Mouse (Mus musculus): ENCODE results near the gene Npas3. TPM values are rescaled to one million over a fixed set of nuclear protein-coding genes. Genes with fewer than 3 reads are reported as not detected.

Npas3 gene
- polyA plus RNA-seq, 1 experiment from 2014 or later = 0.28 TPM

- ATAC-seq (ENCODE audit: low read depth) = no peak
- Histone ChIP-seq H3K4me2 (ENCODE audit: low read depth, low read length) (no peak overlapping the region), H3K27me3 (ENCODE audit: control insufficient read depth, insufficient read depth, low read depth, low read length) (no peaks in the 10 kb centered on the region), H3K4me3 (ENCODE audit: low read length) (no peak overlapping the region), H3K36me3 (ENCODE audit: control insufficient read depth, insufficient read depth, low read length) (no peaks in the 10 kb centered on the region), H3K9me3 (ENCODE audit: control insufficient read depth, low read length) (no peaks in the 10 kb centered on the region), H3K4me1 (replicated peaks; ENCODE audit: control insufficient read depth, insufficient read depth, low read length) (no peaks in the 10 kb centered on the region), H3K27ac (ENCODE audit: low read length) (no peak overlapping the region), H3K9ac (ENCODE audit: low read length) (no peak overlapping the region)
Observed at GRCm38 (mm10) chr12:53496386-53496785, 247.9 kb downstream of the Npas3 start.

- whole genome bisulfite sequencing = 57% methylated on average over 4 of the region's 4 CpGs
- Histone ChIP-seq H3K27me3 (ENCODE audit: control insufficient read depth, insufficient read depth, low read depth, low read length) (no peaks in the 10 kb centered on the region), H3K4me2 (ENCODE audit: low read depth, low read length) (no peak overlapping the region), H3K9me3 (ENCODE audit: control insufficient read depth, low read length) (no peaks in the 10 kb centered on the region), H3K4me3 (ENCODE audit: low read length) (no peak overlapping the region), H3K4me1 (replicated peaks; ENCODE audit: control insufficient read depth, insufficient read depth, low read length) (no peaks in the 10 kb centered on the region), H3K27ac (ENCODE audit: low read length) (no peak overlapping the region), H3K9ac (ENCODE audit: low read length) (no peak overlapping the region), H3K36me3 (ENCODE audit: control insufficient read depth, insufficient read depth, low read length) (no peaks in the 10 kb centered on the region)
- ATAC-seq (ENCODE audit: low read depth) = no peak
Observed at GRCm38 (mm10) chr12:53514885-53515284, 266.4 kb downstream of the Npas3 start.

GRCm38 (mm10) chr12:53519556-53519955, 271.1 kb downstream of the Npas3 start:
- no peaks in the 10 kb centered on the region for H3K4me1 ChIP-seq (replicated peaks; ENCODE audit: control insufficient read depth, insufficient read depth, low read length)
- no peak for ATAC-seq (ENCODE audit: low read depth)
- no peaks in the 10 kb centered on the region for H3K36me3 ChIP-seq (ENCODE audit: control insufficient read depth, insufficient read depth, low read length)
- no peak overlapping the region for H3K27ac ChIP-seq (ENCODE audit: low read length)
- H3K9me3 ChIP-seq (ENCODE audit: control insufficient read depth, low read length) = no peaks in the 10 kb centered on the region
- no peaks in the 10 kb centered on the region for H3K27me3 ChIP-seq (ENCODE audit: control insufficient read depth, insufficient read depth, low read depth, low read length)
- no peak overlapping the region for H3K9ac ChIP-seq (ENCODE audit: low read length)
- H3K4me2 ChIP-seq (ENCODE audit: low read depth, low read length) = no peak overlapping the region
- 78% methylated on average over 4 of the region's 4 CpGs for WGBS
- H3K4me3 ChIP-seq (ENCODE audit: low read length) = no peak overlapping the region

GRCm38 (mm10) chr12:53522631-53523030, 274.2 kb downstream of the Npas3 start:
- Histone ChIP-seq H3K27ac (ENCODE audit: low read length) (no peak overlapping the region), H3K4me1 (replicated peaks; ENCODE audit: control insufficient read depth, insufficient read depth, low read length) (no peaks in the 10 kb centered on the region), H3K36me3 (ENCODE audit: control insufficient read depth, insufficient read depth, low read length) (no peaks in the 10 kb centered on the region), H3K27me3 (ENCODE audit: control insufficient read depth, insufficient read depth, low read depth, low read length) (no peaks in the 10 kb centered on the region), H3K9ac (ENCODE audit: low read length) (no peak overlapping the region), H3K4me2 (ENCODE audit: low read depth, low read length) (no peak overlapping the region), H3K9me3 (ENCODE audit: control insufficient read depth, low read length) (no peaks in the 10 kb centered on the region), H3K4me3 (ENCODE audit: low read length) (no peak overlapping the region)
- 58% methylated on average over 5 of the region's 5 CpGs for WGBS
- no peak for ATAC-seq (ENCODE audit: low read depth)

- no peaks in the 10 kb centered on the region for H3K27me3 ChIP-seq (ENCODE audit: control insufficient read depth, insufficient read depth, low read depth, low read length)
- no peak for ATAC-seq (ENCODE audit: low read depth)
- H3K9me3 ChIP-seq (ENCODE audit: control insufficient read depth, low read length) = no peaks in the 10 kb centered on the region
- no peaks in the 10 kb centered on the region for H3K36me3 ChIP-seq (ENCODE audit: control insufficient read depth, insufficient read depth, low read length)
- H3K4me3 ChIP-seq (ENCODE audit: low read length) = no peak overlapping the region
- WGBS = 92% methylated on average over 3 of the region's 3 CpGs
- no peak overlapping the region for H3K9ac ChIP-seq (ENCODE audit: low read length)
- H3K27ac ChIP-seq (ENCODE audit: low read length) = no peak overlapping the region
- H3K4me1 ChIP-seq (replicated peaks; ENCODE audit: control insufficient read depth, insufficient read depth, low read length) = no peaks in the 10 kb centered on the region
- no peak overlapping the region for H3K4me2 ChIP-seq (ENCODE audit: low read depth, low read length)
Observed at GRCm38 (mm10) chr12:53527046-53527445, 278.6 kb downstream of the Npas3 start.

- no peak overlapping the region for H3K4me3 ChIP-seq (ENCODE audit: low read length)
- 77% methylated on average over 2 of the region's 2 CpGs for WGBS
- no peaks in the 10 kb centered on the region for H3K4me1 ChIP-seq (replicated peaks; ENCODE audit: control insufficient read depth, insufficient read depth, low read length)
- no peak overlapping the region for H3K4me2 ChIP-seq (ENCODE audit: low read depth, low read length)
- no peak overlapping the region for H3K9ac ChIP-seq (ENCODE audit: low read length)
- no peaks in the 10 kb centered on the region for H3K9me3 ChIP-seq (ENCODE audit: control insufficient read depth, low read length)
- ATAC-seq (ENCODE audit: low read depth) = no peak
- no peak overlapping the region for H3K27ac ChIP-seq (ENCODE audit: low read length)
- no peaks in the 10 kb centered on the region for H3K27me3 ChIP-seq (ENCODE audit: control insufficient read depth, insufficient read depth, low read depth, low read length)
- no peaks in the 10 kb centered on the region for H3K36me3 ChIP-seq (ENCODE audit: control insufficient read depth, insufficient read depth, low read length)
Observed at GRCm38 (mm10) chr12:53529345-53529744, 280.9 kb downstream of the Npas3 start.

- Histone ChIP-seq H3K27me3 (ENCODE audit: control insufficient read depth, insufficient read depth, low read depth, low read length) (no peaks in the 10 kb centered on the region), H3K27ac (ENCODE audit: low read length) (no peak overlapping the region), H3K9me3 (ENCODE audit: control insufficient read depth, low read length) (no peaks in the 10 kb centered on the region), H3K4me3 (ENCODE audit: low read length) (no peak overlapping the region), H3K36me3 (ENCODE audit: control insufficient read depth, insufficient read depth, low read length) (no peaks in the 10 kb centered on the region), H3K9ac (ENCODE audit: low read length) (no peak overlapping the region), H3K4me2 (ENCODE audit: low read depth, low read length) (no peak overlapping the region), H3K4me1 (replicated peaks; ENCODE audit: control insufficient read depth, insufficient read depth, low read length) (no peaks in the 10 kb centered on the region)
- 72% methylated on average over 5 of the region's 5 CpGs for WGBS
- no peak for ATAC-seq (ENCODE audit: low read depth)
Observed at GRCm38 (mm10) chr12:53536816-53537215, 288.3 kb downstream of the Npas3 start.

- 69% methylated on average over 2 of the region's 2 CpGs for WGBS
- no peak for ATAC-seq (ENCODE audit: low read depth)
- no peak overlapping the region for H3K27ac ChIP-seq (ENCODE audit: low read length)
Observed at GRCm38 (mm10) chr12:53556359-53556758, 307.9 kb downstream of the Npas3 start.

GRCm38 (mm10) chr12:53558259-53558658, 309.8 kb downstream of the Npas3 start:
- Histone ChIP-seq H3K4me3 (ENCODE audit: low read length) (no peak overlapping the region), H3K4me1 (replicated peaks; ENCODE audit: control insufficient read depth, insufficient read depth, low read length) (no peaks in the 10 kb centered on the region), H3K4me2 (ENCODE audit: low read depth, low read length) (no peak overlapping the region), H3K27me3 (ENCODE audit: control insufficient read depth, insufficient read depth, low read depth, low read length) (no peaks in the 10 kb centered on the region), H3K36me3 (ENCODE audit: control insufficient read depth, insufficient read depth, low read length) (no peaks in the 10 kb centered on the region), H3K9me3 (ENCODE audit: control insufficient read depth, low read length) (no peaks in the 10 kb centered on the region), H3K27ac (ENCODE audit: low read length) (no peak overlapping the region), H3K9ac (ENCODE audit: low read length) (no peak overlapping the region)
- no peak for ATAC-seq (ENCODE audit: low read depth)
- WGBS = 79% methylated on average over 1 of the region's 1 CpGs

More at GRCm38 (mm10) chr12:53556359-53556758, 307.9 kb downstream of the Npas3 start:
- Histone ChIP-seq H3K9me3 (ENCODE audit: control insufficient read depth, low read length) (no peaks in the 10 kb centered on the region), H3K9ac (ENCODE audit: low read length) (no peak overlapping the region), H3K4me1 (replicated peaks; ENCODE audit: control insufficient read depth, insufficient read depth, low read length) (no peaks in the 10 kb centered on the region), H3K4me2 (ENCODE audit: low read depth, low read length) (no peak overlapping the region), H3K36me3 (ENCODE audit: control insufficient read depth, insufficient read depth, low read length) (no peaks in the 10 kb centered on the region), H3K27me3 (ENCODE audit: control insufficient read depth, insufficient read depth, low read depth, low read length) (no peaks in the 10 kb centered on the region), H3K4me3 (ENCODE audit: low read length) (no peak overlapping the region)

- Histone ChIP-seq H3K9me3 (ENCODE audit: control insufficient read depth, low read length) (no peaks in the 10 kb centered on the region), H3K27ac (ENCODE audit: low read length) (no peak overlapping the region), H3K36me3 (ENCODE audit: control insufficient read depth, insufficient read depth, low read length) (no peaks in the 10 kb centered on the region), H3K27me3 (ENCODE audit: control insufficient read depth, insufficient read depth, low read depth, low read length) (no peaks in the 10 kb centered on the region), H3K4me1 (replicated peaks; ENCODE audit: control insufficient read depth, insufficient read depth, low read length) (no peaks in the 10 kb centered on the region), H3K4me3 (ENCODE audit: low read length) (no peak overlapping the region), H3K9ac (ENCODE audit: low read length) (no peak overlapping the region), H3K4me2 (ENCODE audit: low read depth, low read length) (no peak overlapping the region)
- ATAC-seq (ENCODE audit: low read depth) = no peak
- 69% methylated on average over 12 of the region's 12 CpGs for WGBS
Observed at GRCm38 (mm10) chr12:53566712-53567387, 318.4 kb downstream of the Npas3 start.
